Mouse (Mus musculus): ENCODE results near the gene Utrn.

DNA sequence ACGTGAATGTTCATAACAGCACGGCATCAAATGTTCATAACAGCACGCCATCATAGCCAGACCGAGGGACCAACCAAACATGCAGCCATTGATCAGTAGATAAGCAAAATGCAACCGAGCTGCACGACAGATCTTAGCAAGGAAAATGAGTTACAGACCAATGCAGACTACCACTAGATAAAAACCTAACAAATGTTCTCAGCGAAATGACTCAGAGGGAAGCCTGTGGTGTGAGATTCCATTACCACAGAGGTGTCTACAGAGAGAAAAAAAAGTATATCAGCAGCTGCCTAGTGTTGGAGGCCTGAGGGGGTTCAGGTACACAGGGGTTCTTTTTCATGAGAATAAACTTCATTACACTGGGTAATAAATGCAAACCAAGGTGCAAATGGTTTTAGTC, 363.6 kb downstream of the Utrn start:
- TF ChIP-seq CTCF (IDR thresholded peaks at IDR 0.05; ENCODE audit: control insufficient read depth, insufficient read depth, low read length) = no peak
- no peak for TF ChIP-seq POLR2A (IDR thresholded peaks at IDR 0.05; ENCODE audit: borderline replicate concordance, control insufficient read depth, low read depth, low read length)
